Mouse (Mus musculus): ENCODE data around the gene Agtr1a. TPM values are rescaled to one million over a fixed set of nuclear protein-coding genes. Genes with fewer than 3 reads are reported as not detected.

Gene Agtr1a
- polyA plus RNA-seq (2015; fragmentation: Nextera tagmentation; extraction: Ambion mirVana) = 14.1 and 16.9 TPM in 2 replicates

GRCm38 (mm10) chr13:30336148-30336801 is at the start of gene Agtr1a:
Gene Agtr1a (plus strand): TSS chr13:30336441.
- Histone ChIP-seq H3K27me3 (no peaks in the 10 kb centered on the region), H3K4me1 (replicated peaks) (peaks cover 6% of the 10 kb centered on the region), H3K4me3 (peak within 1 kb of the TSS; percentile 63), H3K9ac (peak within 1 kb of the TSS; percentile 69), H3K4me2 (peak within 1 kb of the TSS; percentile 79), H3K9me3 (replicated peaks) (no peaks in the 10 kb centered on the region), H3K27ac (peak within 1 kb of the TSS; percentile 74), H3K36me3 (no peaks in the 10 kb centered on the region)
- peak; percentile 91 for ATAC-seq (replicated peaks; ENCODE audit: insufficient number of reproducible peaks, insufficient read depth, low FRiP score, low read depth)
- 2% methylated on average over 33 of the region's 33 CpGs for WGBS

GRCm38 (mm10) chr13:30310221-30310620 is 26.0 kb upstream of the Agtr1a start:
- no peaks in the 10 kb centered on the region for H3K4me1 ChIP-seq (replicated peaks)
- H3K27me3 ChIP-seq = no peaks in the 10 kb centered on the region
- no peaks in the 10 kb centered on the region for H3K36me3 ChIP-seq
- H3K27ac ChIP-seq = no peak overlapping the region
- no peak overlapping the region for H3K4me2 ChIP-seq
- no peaks in the 10 kb centered on the region for H3K9me3 ChIP-seq (replicated peaks)
- no peak for ATAC-seq (replicated peaks; ENCODE audit: insufficient number of reproducible peaks, insufficient read depth, low FRiP score, low read depth)
- no peak overlapping the region for H3K9ac ChIP-seq
- no peak overlapping the region for H3K4me3 ChIP-seq
- WGBS = 63% methylated on average over 4 of the region's 4 CpGs

GRCm38 (mm10) chr13:30324669-30325346 is 11.4 kb upstream of the Agtr1a start:
- no peak overlapping the region for H3K4me3 ChIP-seq
- WGBS = 86% methylated on average over 11 of the region's 11 CpGs
- H3K9ac ChIP-seq = no peak overlapping the region
- no peaks in the 10 kb centered on the region for H3K36me3 ChIP-seq
- no peaks in the 10 kb centered on the region for H3K4me1 ChIP-seq (replicated peaks)
- H3K4me2 ChIP-seq = no peak overlapping the region
- no peaks in the 10 kb centered on the region for H3K9me3 ChIP-seq (replicated peaks)
- H3K27ac ChIP-seq = no peak overlapping the region
- no peak for ATAC-seq (replicated peaks; ENCODE audit: insufficient number of reproducible peaks, insufficient read depth, low FRiP score, low read depth)
- no peaks in the 10 kb centered on the region for H3K27me3 ChIP-seq

GRCm38 (mm10) chr13:30331061-30331460 is 5.2 kb upstream of the Agtr1a start:
- no peak for ATAC-seq (replicated peaks; ENCODE audit: insufficient number of reproducible peaks, insufficient read depth, low FRiP score, low read depth)
- H3K36me3 ChIP-seq = no peaks in the 10 kb centered on the region
- H3K4me1 ChIP-seq (replicated peaks) = peaks cover 6% of the 10 kb centered on the region; the same call in 1 of the 2 replicates
- no peaks in the 10 kb centered on the region for H3K9me3 ChIP-seq (replicated peaks)
- WGBS = 84% methylated on average over 5 of the region's 5 CpGs
- H3K27ac ChIP-seq = no peak overlapping the region
- H3K9ac ChIP-seq = no peak overlapping the region
- no peaks in the 10 kb centered on the region for H3K27me3 ChIP-seq
- no peak overlapping the region for H3K4me2 ChIP-seq
- no peak overlapping the region for H3K4me3 ChIP-seq

- peaks cover 6% of the 10 kb centered on the region for H3K4me1 ChIP-seq (replicated peaks)
- no peak overlapping the region for H3K9ac ChIP-seq
- no peaks in the 10 kb centered on the region for H3K36me3 ChIP-seq
- no peak overlapping the region for H3K4me3 ChIP-seq
- no peak for ATAC-seq (replicated peaks; ENCODE audit: insufficient number of reproducible peaks, insufficient read depth, low FRiP score, low read depth)
- H3K4me2 ChIP-seq = no peak overlapping the region
- H3K27ac ChIP-seq = no peak overlapping the region
- no peaks in the 10 kb centered on the region for H3K27me3 ChIP-seq
- no peaks in the 10 kb centered on the region for H3K9me3 ChIP-seq (replicated peaks)
- 63% methylated on average over 6 of the region's 6 CpGs for WGBS
Observed at GRCm38 (mm10) chr13:30331851-30332250, 4.4 kb upstream of the Agtr1a start.

- H3K4me1 ChIP-seq (replicated peaks) = peaks cover 6% of the 10 kb centered on the region
- no peak overlapping the region for H3K4me3 ChIP-seq
- no peaks in the 10 kb centered on the region for H3K9me3 ChIP-seq (replicated peaks)
- no peak overlapping the region for H3K27ac ChIP-seq
- no peaks in the 10 kb centered on the region for H3K36me3 ChIP-seq
- no peak overlapping the region for H3K4me2 ChIP-seq
- WGBS = 38% methylated on average over 5 of the region's 5 CpGs
- H3K9ac ChIP-seq = no peak overlapping the region
- H3K27me3 ChIP-seq = no peaks in the 10 kb centered on the region
- ATAC-seq (replicated peaks; ENCODE audit: insufficient number of reproducible peaks, insufficient read depth, low FRiP score, low read depth) = no peak
Observed at GRCm38 (mm10) chr13:30332581-30332980, 3.7 kb upstream of the Agtr1a start.

- Histone ChIP-seq H3K4me1 (replicated peaks) (peaks cover 6% of the 10 kb centered on the region), H3K9ac (no peak overlapping the region), H3K36me3 (no peaks in the 10 kb centered on the region), H3K9me3 (replicated peaks) (no peaks in the 10 kb centered on the region), H3K4me2 (no peak overlapping the region), H3K27me3 (no peaks in the 10 kb centered on the region), H3K27ac (no peak overlapping the region), H3K4me3 (no peak overlapping the region)
- no peak for ATAC-seq (replicated peaks; ENCODE audit: insufficient number of reproducible peaks, insufficient read depth, low FRiP score, low read depth)
- 61% methylated on average over 3 of the region's 3 CpGs for WGBS
Observed at GRCm38 (mm10) chr13:30334667-30335066, 1.6 kb upstream of the Agtr1a start.

- ATAC-seq (replicated peaks; ENCODE audit: insufficient number of reproducible peaks, insufficient read depth, low FRiP score, low read depth) = no peak
- Histone ChIP-seq H3K36me3 (no peaks in the 10 kb centered on the region), H3K4me3 (peak overlapping the region; percentile 63), H3K27ac (peak overlapping the region; percentile 74), H3K4me2 (peak overlapping the region; percentile 79), H3K4me1 (replicated peaks) (peaks cover 6% of the 10 kb centered on the region), H3K9me3 (replicated peaks) (no peaks in the 10 kb centered on the region), H3K9ac (peak overlapping the region; percentile 69), H3K27me3 (no peaks in the 10 kb centered on the region)
- WGBS = 30% methylated on average over 9 of the region's 9 CpGs
Observed at GRCm38 (mm10) chr13:30336913-30337312, 672 bp downstream of the Agtr1a start.

GRCm38 (mm10) chr13:30337646-30338045 is 1.4 kb downstream of the Agtr1a start:
- H3K4me3 ChIP-seq = no peak overlapping the region
- H3K9me3 ChIP-seq (replicated peaks) = no peaks in the 10 kb centered on the region
- no peak for ATAC-seq (replicated peaks; ENCODE audit: insufficient number of reproducible peaks, insufficient read depth, low FRiP score, low read depth)

GRCm38 (mm10) chr13:30338576-30338975 is 2.3 kb downstream of the Agtr1a start:
- Histone ChIP-seq H3K27ac (no peak overlapping the region), H3K36me3 (no peaks in the 10 kb centered on the region), H3K4me2 (no peak overlapping the region), H3K4me1 (replicated peaks) (peaks cover 7% of the 10 kb centered on the region), H3K9me3 (replicated peaks) (no peaks in the 10 kb centered on the region), H3K9ac (no peak overlapping the region), H3K27me3 (no peaks in the 10 kb centered on the region), H3K4me3 (no peak overlapping the region)
- WGBS = 82% methylated on average over 5 of the region's 5 CpGs
- no peak for ATAC-seq (replicated peaks; ENCODE audit: insufficient number of reproducible peaks, insufficient read depth, low FRiP score, low read depth)

More at GRCm38 (mm10) chr13:30337646-30338045, 1.4 kb downstream of the Agtr1a start:
- no peaks in the 10 kb centered on the region for H3K36me3 ChIP-seq
- no peak overlapping the region for H3K9ac ChIP-seq
- H3K4me1 ChIP-seq (replicated peaks) = peaks cover 4% of the 10 kb centered on the region
- no peak overlapping the region for H3K27ac ChIP-seq
- 69% methylated on average over 7 of the region's 7 CpGs for WGBS
- peak overlapping the region; percentile 79 for H3K4me2 ChIP-seq
- H3K27me3 ChIP-seq = no peaks in the 10 kb centered on the region

GRCm38 (mm10) chr13:30339927-30340326 is 3.7 kb downstream of the Agtr1a start:
- no peaks in the 10 kb centered on the region for H3K36me3 ChIP-seq
- no peak overlapping the region for H3K4me2 ChIP-seq
- H3K4me3 ChIP-seq = no peak overlapping the region
- H3K27ac ChIP-seq = no peak overlapping the region
- H3K27me3 ChIP-seq = no peaks in the 10 kb centered on the region
- 87% methylated on average over 8 of the region's 8 CpGs for WGBS
- ATAC-seq (replicated peaks; ENCODE audit: insufficient number of reproducible peaks, insufficient read depth, low FRiP score, low read depth) = no peak
- H3K9ac ChIP-seq = no peak overlapping the region
- H3K9me3 ChIP-seq (replicated peaks) = no peaks in the 10 kb centered on the region
- peaks cover 12% of the 10 kb centered on the region for H3K4me1 ChIP-seq (replicated peaks)

All from heart, embryonic 15.5 days (tissue).